Mouse (Mus musculus) liver, embryonic 13.5 days (tissue): ENCODE measurements around the gene Cenpt. TPM values are rescaled to one million over a fixed set of nuclear protein-coding genes. Genes with fewer than 3 reads are reported as not detected.

Experiments
- ATAC-seq: fragments of 200-750 bp; cut with Nextera tagmentation; 2 replicates; pipeline ENCODE4 v1.8.0; 2017; ENCODE audit warnings: low read depth, mild to moderate bottlenecking, moderate number of reproducible peaks, moderate library complexity
- DNase-seq: peaks from one replicate; pipeline ENCODE4 v3.0.0; 2022
- H3K27ac ChIP-seq: fragments of 300-500 bp; sonication (generic); 2 replicates; pipeline ENCODE4 v1.5.1; 2015; ENCODE audit warnings: moderate library complexity, mild to moderate bottlenecking, inconsistent platforms
- H3K27me3 ChIP-seq: fragments of 300-500 bp; sonication (generic); 2 replicates; pipeline ENCODE4 v1.6.1; 2015; ENCODE audit warnings: mild to moderate bottlenecking, inconsistent platforms
- H3K36me3 ChIP-seq: fragments of 300-500 bp; sonication (generic); 2 replicates; pipeline ENCODE4 v1.6.1; 2015; ENCODE audit warnings: mild to moderate bottlenecking, inconsistent platforms
- H3K4me1 ChIP-seq: fragments of 300-500 bp; sonication (generic); replicated peaks from 2 replicates; pipeline ENCODE4 v1.6.1; 2015; ENCODE audit warnings: inconsistent platforms
- H3K4me2 ChIP-seq: fragments of 300-500 bp; sonication (generic); 2 replicates; pipeline ENCODE4 v1.6.1; 2015; ENCODE audit warnings: inconsistent platforms, mild to moderate bottlenecking, moderate library complexity
- H3K4me3 ChIP-seq: fragments of 300-500 bp; sonication (generic); replicated peaks from 2 replicates; pipeline ENCODE4 v1.5.1; 2015; ENCODE audit warnings: mild to moderate bottlenecking, inconsistent platforms
- H3K9ac ChIP-seq: fragments of 300-500 bp; sonication (generic); 2 replicates; pipeline ENCODE4 v1.6.1; 2015; ENCODE audit warnings: mild to moderate bottlenecking, inconsistent platforms
- H3K9me3 ChIP-seq: fragments of 300-500 bp; sonication (generic); replicated peaks from 2 replicates; pipeline ENCODE4 v1.6.1; 2016; ENCODE audit warnings: inconsistent platforms
- WGBS: fragments of 180-500 bp; shearing (Covaris S2); methylation state at CpG from one replicate; pipeline ENCODE4 v1.1.7; 2015; ENCODE audit not compliant: insufficient replicate concordance; 5-methylcytosine and 5-hydroxymethylcytosine counted together
- polyA plus RNA-seq: library from polyadenylated mRNA; unstranded; fragments of >200 nt; fragmentation: Nextera tagmentation; extraction: Ambion mirVana; gene quantifications from 2 replicates; pipeline ENCODE4 v1.2.1, GENCODE M21; 2015

Gene Cenpt
- polyA plus RNA-seq, 1 experiment from 2014 or later = 21.5 TPM

GRCm38 (mm10) chr8:105804797-105805196, 48.3 kb downstream of the Cenpt start:
- ATAC-seq (no peak), DNase-seq (no peak)
- H3K27ac ChIP-seq = peak overlapping the region; percentile 74
- H3K36me3 ChIP-seq = peaks cover 74% of the 10 kb centered on the region
- 90% methylated on average over 7 of the region's 7 CpGs for WGBS
- 0 out of 2 replicates have a peak overlapping the region, but pooled peaks have one; percentile 31 for H3K9ac ChIP-seq
- H3K9me3 ChIP-seq = no peaks in the 10 kb centered on the region
- H3K4me3 ChIP-seq = no peak overlapping the region
- no peaks in the 10 kb centered on the region for H3K27me3 ChIP-seq
- peaks cover 94% of the 10 kb centered on the region for H3K4me1 ChIP-seq
- H3K4me2 ChIP-seq = no peak overlapping the region

GRCm38 (mm10) chr8:105801153-105801904, 51.7 kb downstream of the Cenpt start:
- peak overlapping the region; percentile 73 for H3K9ac ChIP-seq
- peak; percentile 93 for ATAC-seq
- peak overlapping the region; percentile 45 for H3K4me3 ChIP-seq
- H3K4me1 ChIP-seq = peaks cover 93% of the 10 kb centered on the region
- WGBS = 35% methylated on average over 6 of the region's 6 CpGs
- H3K9me3 ChIP-seq = no peaks in the 10 kb centered on the region
- H3K27ac ChIP-seq = peak overlapping the region; percentile 99
- peaks cover 75% of the 10 kb centered on the region for H3K36me3 ChIP-seq
- H3K27me3 ChIP-seq = no peaks in the 10 kb centered on the region
- peak; percentile 80 for DNase-seq
- peak overlapping the region; percentile 70 for H3K4me2 ChIP-seq

GRCm38 (mm10) chr8:105799091-105799812, 53.8 kb downstream of the Cenpt start:
- peak overlapping the region; percentile 15 for H3K4me3 ChIP-seq
- peaks cover 77% of the 10 kb centered on the region for H3K36me3 ChIP-seq
- no peaks in the 10 kb centered on the region for H3K9me3 ChIP-seq
- peak overlapping the region; percentile 70 for H3K4me2 ChIP-seq
- peak; percentile 29; the same call in 1 of the 2 replicates for ATAC-seq
- DNase-seq = no peak
- peaks cover 94% of the 10 kb centered on the region for H3K4me1 ChIP-seq
- no peaks in the 10 kb centered on the region for H3K27me3 ChIP-seq
- H3K9ac ChIP-seq = peak overlapping the region; percentile 59
- WGBS = 36% methylated on average over 8 of the region's 8 CpGs
- H3K27ac ChIP-seq = peak overlapping the region; percentile 99

- H3K27ac ChIP-seq = peak overlapping the region; percentile 99
- peaks cover 96% of the 10 kb centered on the region for H3K4me1 ChIP-seq
These were observed 54.7 kb downstream of the Cenpt start for GRCm38 (mm10) chr8:105798408-105798807.

GRCm38 (mm10) chr8:105795785-105796184, 57.3 kb downstream of the Cenpt start:
- H3K9me3 ChIP-seq = no peaks in the 10 kb centered on the region
- H3K4me3 ChIP-seq = no peak overlapping the region
- H3K9ac ChIP-seq = peak overlapping the region; percentile 48; the same call in 1 of the 2 replicates
- H3K4me2 ChIP-seq = no peak overlapping the region
- ATAC-seq = no peak
- peaks cover 96% of the 10 kb centered on the region for H3K36me3 ChIP-seq
- 71% methylated on average over 1 of the region's 1 CpGs for WGBS
- H3K27me3 ChIP-seq = no peaks in the 10 kb centered on the region
- no peak for DNase-seq
- peak overlapping the region; percentile 60 for H3K27ac ChIP-seq
- H3K4me1 ChIP-seq = peaks cover 99% of the 10 kb centered on the region

More at GRCm38 (mm10) chr8:105798408-105798807, 54.7 kb downstream of the Cenpt start:
- 90% methylated on average over 5 of the region's 5 CpGs for WGBS
- H3K9me3 ChIP-seq = no peaks in the 10 kb centered on the region
- H3K4me3 ChIP-seq = no peak overlapping the region
- H3K36me3 ChIP-seq = peaks cover 80% of the 10 kb centered on the region
- peak overlapping the region; percentile 70 for H3K4me2 ChIP-seq
- H3K27me3 ChIP-seq = no peaks in the 10 kb centered on the region
- DNase-seq = no peak
- peak overlapping the region; percentile 59 for H3K9ac ChIP-seq
- no peak for ATAC-seq

Other genes with a start within 250 kb of the Cenpt start
- 7.2 and 9.0 TPM in 2 replicates for gene Ripor1, start 248.0 kb downstream of the Cenpt start, polyA plus RNA-seq
- 69.1 and 75.8 TPM in 2 replicates for gene Ctcf, start 216.7 kb downstream of the Cenpt start, polyA plus RNA-seq
- gene Agrp, start 215.9 kb downstream of the Cenpt start, polyA plus RNA-seq = 0.15 and 0.41 TPM in 2 replicates
- gene Carmil2, start 167.0 kb downstream of the Cenpt start, polyA plus RNA-seq = 0.29 and 0.32 TPM in 2 replicates
- 24.4 and 26.8 TPM in 2 replicates for gene Acd, start 152.2 kb downstream of the Cenpt start, polyA plus RNA-seq
- 8.5 and 8.6 TPM in 2 replicates for gene Pard6a, start 152.1 kb downstream of the Cenpt start, polyA plus RNA-seq
- not detected in 2 replicates for gene 4933405L10Rik, start 145.6 kb downstream of the Cenpt start, polyA plus RNA-seq
- gene Enkd1, start 145.1 kb downstream of the Cenpt start, polyA plus RNA-seq = 8.6 and 8.8 TPM in 2 replicates
- gene Gfod2, start 94.6 kb downstream of the Cenpt start, polyA plus RNA-seq = 2.6 and 3.1 TPM in 2 replicates
- 36.1 and 36.2 TPM in 2 replicates for gene Ranbp10, start 25.9 kb downstream of the Cenpt start, polyA plus RNA-seq
- 0.06 and 0.08 TPM in 2 replicates for gene Tsnaxip1, start 25.5 kb downstream of the Cenpt start, polyA plus RNA-seq
- 38.2 and 40.7 TPM in 2 replicates for gene Thap11, start 1.9 kb upstream of the Cenpt start, polyA plus RNA-seq
- 152 and 192 TPM in 2 replicates for gene Nutf2, start 7.3 kb upstream of the Cenpt start, polyA plus RNA-seq
- gene Edc4, start 27.6 kb upstream of the Cenpt start, polyA plus RNA-seq = 17.3 and 18.5 TPM in 2 replicates
- gene Nrn1l, start 40.3 kb upstream of the Cenpt start, polyA plus RNA-seq = not detected in 2 replicates
- gene Pskh1, start 47.2 kb upstream of the Cenpt start, polyA plus RNA-seq = 9.6 and 10.0 TPM in 2 replicates
- gene Ctrl, start 80.6 kb upstream of the Cenpt start, polyA plus RNA-seq = 0.35 and 0.60 TPM in 2 replicates
- gene Psmb10, start 85.2 kb upstream of the Cenpt start, polyA plus RNA-seq = 68.9 and 81.6 TPM in 2 replicates
- gene Lcat, start 90.1 kb upstream of the Cenpt start, polyA plus RNA-seq = 31.2 and 33.1 TPM in 2 replicates
- gene Slc12a4, start 112.8 kb upstream of the Cenpt start, polyA plus RNA-seq = 12.6 and 13.1 TPM in 2 replicates
- gene Dpep3, start 126.2 kb upstream of the Cenpt start, polyA plus RNA-seq = not detected in 2 replicates
- 13.3 and 14.4 TPM in 2 replicates for gene Dus2, start 138.1 kb upstream of the Cenpt start, polyA plus RNA-seq
- gene Dpep2nb, start 152.7 kb upstream of the Cenpt start, polyA plus RNA-seq = not detected in 2 replicates
- gene Ddx28, start 158.6 kb upstream of the Cenpt start, polyA plus RNA-seq = 12.9 and 13.2 TPM in 2 replicates
- 3.3 and 3.8 TPM in 2 replicates for gene Nfatc3, start 205.6 kb upstream of the Cenpt start, polyA plus RNA-seq